Mouse (Mus musculus) frontal cortex, adult 2 months (tissue): ENCODE results near the gene Zfp652. TPM values are rescaled to one million over a fixed set of nuclear protein-coding genes. Genes with fewer than 3 reads are reported as not detected.

Experiments
- DNase-seq, 2 experiments: peaks; one replicate each; pipeline ENCODE4 v3.0.0; 2022; ENCODE audit warnings: low spot score in 1 of 2; ENCODE audit errors: extremely low spot score in 1 of 2
- polyA plus RNA-seq: library from polyadenylated mRNA; depleted of rRNA; stranded (reverse); fragments of >200 nt; gene quantifications from 2 replicates; pipeline ENCODE4 v1.2.3, GENCODE M21; 2012

Zfp652 gene
- polyA plus RNA-seq, 1 experiment = 26.1 TPM

- DNase-seq = no peak
Observed at GRCm38 (mm10) chr11:95794201-95794600, 81.7 kb downstream of the Zfp652 start.

DNA sequence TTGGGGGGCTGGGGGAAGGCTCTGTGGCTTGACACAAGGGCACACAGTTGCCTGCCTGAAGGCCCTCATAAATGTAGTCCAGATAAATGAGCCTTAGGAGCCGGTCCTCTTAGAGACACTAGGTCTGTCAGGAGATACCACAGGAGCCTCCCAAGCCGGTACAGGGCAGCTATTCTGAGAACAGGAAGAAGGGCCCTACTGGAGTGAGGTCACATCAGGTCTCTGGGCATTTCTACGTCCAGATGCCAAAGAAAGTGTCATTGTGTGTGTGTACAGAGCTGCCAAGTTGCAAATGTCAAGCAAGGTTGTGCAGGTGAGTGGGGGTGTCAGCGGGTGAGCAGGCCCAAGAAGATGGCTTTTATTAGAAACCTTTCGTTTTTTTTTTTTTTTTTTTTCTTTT, 83.1 kb downstream of the Zfp652 start:
- DNase-seq = no peak

DNA sequence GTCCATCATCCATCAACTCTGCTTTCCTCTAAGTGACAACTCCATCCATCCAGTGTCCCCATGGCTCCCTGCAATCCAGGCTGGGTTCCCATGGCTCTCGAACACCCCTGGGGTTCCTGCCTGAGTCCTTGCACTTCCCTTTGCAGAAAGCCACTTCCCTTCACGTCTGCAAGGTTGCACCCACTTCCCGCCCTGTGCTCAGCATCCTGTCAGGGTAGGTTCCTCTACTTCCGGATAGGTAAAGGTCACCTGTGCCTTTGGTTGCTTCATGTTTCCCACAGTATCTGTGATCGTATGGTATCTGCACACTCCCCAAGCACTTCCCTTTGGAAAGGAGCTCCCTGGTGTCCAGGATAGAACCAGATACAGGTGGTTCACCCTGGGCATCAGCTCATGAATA, 92.5 kb downstream of the Zfp652 start:
- DNase-seq = no peak

GRCm38 (mm10) chr11:95805527-95805926, 93.1 kb downstream of the Zfp652 start:
- no peak for DNase-seq

- no peak for DNase-seq
Observed at GRCm38 (mm10) chr11:95807884-95808283, 95.4 kb downstream of the Zfp652 start.

GRCm38 (mm10) chr11:95808448-95809011, 96.1 kb downstream of the Zfp652 start:
- no peak for DNase-seq

DNA sequence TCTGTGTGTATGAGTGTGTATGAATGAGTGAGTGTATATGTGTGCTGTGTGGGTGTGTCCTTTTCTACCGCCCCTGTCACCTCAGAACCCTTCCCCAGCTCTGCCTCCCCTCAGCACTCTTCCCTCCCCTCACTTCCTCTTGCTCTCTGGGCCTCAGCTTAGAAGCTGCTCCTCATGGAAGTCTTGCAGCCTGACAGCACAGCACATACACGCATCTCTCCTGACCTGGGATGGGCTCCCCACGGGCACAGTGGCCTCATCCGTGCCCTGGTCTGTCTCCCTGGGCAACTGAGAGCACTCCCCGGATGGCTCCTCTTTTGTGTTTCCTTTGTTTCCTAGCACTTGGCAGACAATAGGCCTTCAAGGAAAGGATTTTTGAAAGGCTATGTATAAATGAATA, 97.1 kb downstream of the Zfp652 start:
- no peak for DNase-seq

GRCm38 (mm10) chr11:95810828-95811227, 98.4 kb downstream of the Zfp652 start:
- no peak for DNase-seq

- no peak for DNase-seq
Observed at GRCm38 (mm10) chr11:95811741-95812140, 99.3 kb downstream of the Zfp652 start.

DNA sequence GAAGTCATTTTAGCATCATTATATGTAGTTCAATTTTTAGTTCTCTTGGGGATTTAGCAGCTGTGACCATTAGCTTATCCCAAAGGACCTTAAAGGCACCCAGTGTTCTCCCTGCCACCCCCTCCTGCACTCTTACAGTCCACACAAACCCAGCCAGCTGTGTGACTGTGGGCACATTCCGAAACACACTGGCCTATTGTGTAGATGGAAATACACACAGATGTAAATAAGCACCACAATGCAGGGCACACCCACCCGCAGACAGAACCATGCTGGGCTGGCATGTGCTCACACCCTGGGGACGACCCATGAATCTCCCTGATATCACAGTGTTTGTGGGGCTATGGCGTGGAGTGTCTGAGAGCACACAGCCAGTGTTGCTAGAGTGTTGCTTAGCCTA, 99.8 kb downstream of the Zfp652 start:
- DNase-seq = no peak

- DNase-seq = no peak
Observed at GRCm38 (mm10) chr11:95814101-95814500, 101.6 kb downstream of the Zfp652 start.

DNA sequence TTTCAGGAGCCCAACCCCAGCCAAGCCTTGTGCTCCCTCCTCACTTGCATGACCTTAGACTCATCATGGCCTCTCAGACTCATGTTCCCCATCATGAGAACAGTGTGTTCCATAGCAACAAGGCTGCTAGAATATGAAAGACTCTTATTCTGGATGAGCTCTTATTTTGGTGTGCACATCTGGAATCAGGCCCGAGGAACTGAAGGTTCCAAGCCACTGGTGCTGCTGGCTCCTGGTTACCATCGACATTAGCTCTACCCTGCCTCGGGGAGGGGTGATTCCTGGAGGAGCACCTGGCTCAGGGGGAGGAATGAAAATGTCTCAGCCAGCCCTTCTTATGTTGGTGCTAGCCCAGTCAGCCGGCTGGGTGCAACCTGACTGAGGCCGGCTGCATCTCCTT, 102.4 kb downstream of the Zfp652 start:
- no peak for DNase-seq

- DNase-seq = no peak
Observed at GRCm38 (mm10) chr11:95815412-95815811, 102.9 kb downstream of the Zfp652 start.

DNA sequence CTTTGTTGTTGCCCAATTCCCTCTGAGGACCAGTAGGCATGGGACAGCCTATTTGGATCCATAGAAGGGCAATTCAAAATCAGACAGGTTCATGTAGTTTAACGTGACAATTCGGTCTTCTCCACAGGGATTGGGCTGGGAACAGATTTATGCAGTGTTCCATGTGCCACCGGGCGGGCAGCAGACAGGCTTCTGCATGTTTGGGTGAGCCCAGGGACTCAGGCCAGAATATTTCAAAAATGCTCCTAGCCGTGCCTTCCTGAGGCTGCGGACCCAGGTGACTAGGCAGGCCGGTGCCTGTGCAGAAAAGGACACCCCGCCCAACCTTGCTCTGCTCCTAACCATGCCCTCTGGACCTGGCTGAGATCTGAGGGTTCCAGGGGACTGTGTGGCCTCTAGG, 106.7 kb downstream of the Zfp652 start:
- no peak for DNase-seq

GRCm38 (mm10) chr11:95821511-95821910, 109.0 kb downstream of the Zfp652 start:
- no peak for DNase-seq

GRCm38 (mm10) chr11:95822437-95822836, 110.0 kb downstream of the Zfp652 start:
- DNase-seq = no peak

DNA sequence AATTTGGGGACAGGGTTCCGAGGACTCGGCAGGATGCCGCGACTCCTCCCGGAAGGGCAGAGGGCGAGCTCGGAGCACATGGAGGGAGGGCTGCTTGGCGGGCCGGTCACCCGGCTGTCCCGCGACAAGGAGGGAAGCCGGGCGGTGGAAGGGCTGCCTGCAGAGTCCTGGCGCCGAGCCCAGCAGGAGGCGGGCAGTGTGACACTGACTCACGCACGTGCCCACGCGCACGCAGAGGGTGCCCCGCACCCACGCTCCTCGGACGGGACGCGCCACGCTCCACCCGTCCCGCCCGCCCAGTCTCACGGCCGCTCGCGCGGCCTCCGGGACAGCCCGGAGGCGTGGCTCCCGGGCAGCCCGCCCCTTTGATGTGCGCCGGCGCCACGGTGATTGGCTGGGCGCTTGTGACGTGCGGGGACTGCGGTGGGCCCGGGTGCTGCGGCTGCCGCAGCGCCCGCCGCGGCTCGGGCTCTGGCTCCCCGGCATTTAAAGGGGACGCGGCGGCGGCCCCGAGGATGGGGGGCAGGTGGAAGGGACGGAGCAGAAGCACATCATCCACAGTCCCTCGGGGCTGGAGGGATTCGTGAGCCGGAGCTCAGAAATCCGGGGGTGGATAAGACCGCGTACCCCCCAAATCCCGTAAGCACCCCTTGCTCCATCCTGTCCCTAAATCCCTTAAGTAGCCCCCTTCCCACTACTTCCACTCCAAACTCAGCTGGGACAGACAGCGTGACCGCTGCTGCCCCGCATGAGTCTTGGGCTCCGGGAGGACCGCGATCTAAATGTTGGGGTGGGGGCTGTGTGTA, 111.8 kb downstream of the Zfp652 start, which contains the start of gene Phospho1:
Phospho1 (plus strand) TSS at position 429 of the 806 bp plus-strand sequence.
- peak; percentile 52 to 84 for DNase-seq

DNA sequence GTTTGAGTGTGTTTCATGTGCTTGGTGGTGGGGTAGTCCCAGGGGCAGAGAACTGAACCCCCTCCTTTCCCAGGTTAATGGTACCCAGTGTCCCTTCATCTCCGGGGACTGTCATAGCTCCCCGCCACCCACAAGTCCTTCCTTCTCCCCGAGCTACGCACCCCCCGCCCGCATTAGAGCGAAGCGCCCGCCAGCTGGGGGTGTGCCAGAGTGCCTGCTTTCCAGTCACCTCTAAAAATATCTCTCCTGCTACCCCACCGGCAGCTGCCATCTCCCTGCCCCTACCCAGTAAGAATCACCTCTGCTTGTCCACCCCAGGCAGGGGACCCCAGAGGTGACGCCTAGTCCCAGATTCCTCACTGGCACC, 112.4 kb downstream of the Zfp652 start:
- peak in 1 of 2 experiments; percentile 66 for DNase-seq

DNA sequence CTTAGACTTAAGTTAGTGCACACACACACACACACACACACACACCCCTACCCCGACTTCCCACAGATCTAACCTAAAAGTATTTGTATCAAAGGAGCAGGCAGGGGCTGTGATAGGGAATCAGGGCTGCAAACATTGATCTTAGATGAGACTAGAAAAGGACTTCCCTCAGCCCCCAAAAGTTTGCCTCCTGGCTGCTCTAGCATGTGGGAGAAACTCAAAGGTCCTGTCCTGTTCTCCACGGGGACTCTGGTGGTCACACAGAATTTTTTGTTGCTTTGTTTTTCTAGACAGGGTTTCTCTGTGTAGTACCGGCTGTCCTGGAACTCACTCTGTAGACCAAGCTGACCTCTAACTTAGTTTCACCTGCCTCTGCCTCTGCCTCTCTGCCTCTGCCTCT, 113.2 kb downstream of the Zfp652 start:
- no peak for DNase-seq

DNA sequence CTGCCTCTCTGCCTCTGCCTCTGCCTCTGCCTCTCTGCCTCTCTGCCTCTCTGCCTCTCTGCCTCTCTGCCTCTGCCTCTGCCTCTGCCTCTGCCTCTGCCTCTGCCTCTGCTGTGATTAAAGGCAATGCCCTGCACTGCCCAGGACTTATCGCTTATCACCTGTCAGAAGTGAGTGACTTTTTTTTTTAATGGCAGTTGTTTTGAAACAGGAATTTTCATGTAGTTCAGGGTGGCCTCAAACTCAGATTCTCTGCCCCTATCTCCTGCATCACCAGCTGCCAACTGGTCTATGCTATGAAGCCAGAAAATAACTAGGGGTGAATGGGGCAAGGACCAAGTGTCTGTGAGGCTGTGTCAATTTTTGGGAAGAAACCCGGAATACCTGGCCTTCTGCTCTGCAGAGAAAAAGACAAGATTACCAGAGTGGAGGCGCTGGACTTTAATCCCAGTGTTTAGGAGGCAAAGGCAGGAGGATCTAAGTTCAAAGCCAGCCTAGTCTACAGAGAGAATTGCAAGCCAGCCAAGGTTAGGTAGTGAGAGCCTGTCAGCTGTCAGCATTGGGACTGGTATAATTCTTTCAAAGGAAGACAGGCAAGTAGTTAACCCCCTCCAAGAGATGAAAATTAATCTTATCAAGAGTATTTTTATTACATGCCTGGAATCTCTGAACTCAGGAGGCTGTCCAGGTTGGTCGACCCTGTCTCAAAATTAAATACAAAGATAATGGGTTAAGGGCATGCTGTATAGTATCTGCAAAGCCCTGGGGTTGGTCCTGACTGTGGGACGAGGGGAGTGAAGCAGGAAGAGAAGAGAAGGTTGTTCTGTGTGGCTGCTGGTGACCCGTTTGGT, 114.1 kb downstream of the Zfp652 start:
- no peak for DNase-seq

GRCm38 (mm10) chr11:95827168-95827447, 114.6 kb downstream of the Zfp652 start:
- DNase-seq = no peak
